Mouse (Mus musculus): ENCODE measurements at regions not wholly inside any gene's neighbourhood (a gene's known extent, or its start where the extent isn't known, plus 50 kb on each side); places are given as distances from the start of the nearest gene placed in this dataset.

- H3K27me3 ChIP-seq (replicated peaks): no peaks in the 10 kb centered on the region
- no peak for DNase-seq (ENCODE audit: extremely low read depth)
- no peaks in the 10 kb centered on the region for H3K79me2 ChIP-seq (replicated peaks; ENCODE audit: control insufficient read depth, extremely low read depth, insufficient read depth, poor library complexity, severe bottlenecking)
- no peak overlapping the region for H3K9ac ChIP-seq (ENCODE audit: insufficient read depth, low read depth)
- dilution Hi-C loops (cut with MboI; ENCODE audit: extremely low pct_ligation_motif_present, extremely low pct_unique_long_range_greater_than_20kb, low sequenced_read_pairs): no loop called here
- TF ChIP-seq MXI1 (IDR thresholded peaks at IDR 0.05; ENCODE audit: low read depth, low read length) (no peak), ZC3H11A (IDR thresholded peaks at IDR 0.05; ENCODE audit: low read depth, low read length) (no peak), E2F4 (IDR thresholded peaks at IDR 0.05; ENCODE audit: insufficient replicate concordance, low read depth, low read length) (no peak), ZNF384 (IDR thresholded peaks at IDR 0.05; ENCODE audit: low read depth, low read length) (no peak), POLR2A (IDR thresholded peaks at IDR 0.05; ENCODE audit: low read depth, low read length) (no peak), ZKSCAN1 (IDR thresholded peaks at IDR 0.05; ENCODE audit: borderline replicate concordance, low read depth, low read length) (no peak), MAZ (IDR thresholded peaks at IDR 0.05; ENCODE audit: low read depth, low read length) (no peak), MYC (IDR thresholded peaks at IDR 0.05; ENCODE audit: low read depth, low read length) (no peak)
- no peaks in the 10 kb centered on the region for H3K4me1 ChIP-seq (ENCODE audit: control insufficient read depth in 1 of 2, insufficient read depth in 2 of 2)
- no peak overlapping the region for H3K27ac ChIP-seq (ENCODE audit: insufficient read depth, low read depth)
- peak overlapping the region; percentile 17; the same call in 1 of the 2 replicates for H3K4me2 ChIP-seq (ENCODE audit: insufficient read depth, low read depth, poor library complexity, severe bottlenecking)
- in situ Hi-C loops (cut with MboI; ENCODE audit: low pct_ligation_motif_present, low pct_unique_long_range_greater_than_20kb, low sequenced_read_pairs): no loop called here
- no peaks in the 10 kb centered on the region for H3K36me3 ChIP-seq (replicated peaks in 1 of 2; ENCODE audit: control insufficient read depth in 1 of 2, insufficient read depth in 1 of 2, low read length in 1 of 2)
- no peak overlapping the region for H3K4me3 ChIP-seq (replicated peaks in 1 of 3; ENCODE audit: low read depth in 2 of 3, low read length in 2 of 3, poor library complexity in 1 of 3)
- H3K9me3 ChIP-seq (replicated peaks; ENCODE audit: low read length): no peaks in the 10 kb centered on the region
These were observed 581.6 kb upstream of the Gje1 start for GRCm38 (mm10) chr10:15299331-15300198.

GRCm38 (mm10) chr10:15297257-15297656 lies 579.2 kb upstream of the Gje1 start:
- H3K9ac ChIP-seq (ENCODE audit: insufficient read depth, low read depth): no peak overlapping the region
- no peaks in the 10 kb centered on the region for H3K4me1 ChIP-seq (ENCODE audit: control insufficient read depth in 1 of 2, insufficient read depth in 2 of 2)
- H3K4me3 ChIP-seq (replicated peaks in 1 of 3; ENCODE audit: low read depth in 2 of 3, low read length in 2 of 3, poor library complexity in 1 of 3): no peak overlapping the region
- dilution Hi-C loops (cut with MboI; ENCODE audit: extremely low pct_ligation_motif_present, extremely low pct_unique_long_range_greater_than_20kb, low sequenced_read_pairs) (no loop called here), in situ Hi-C loops (cut with MboI; ENCODE audit: low pct_ligation_motif_present, low pct_unique_long_range_greater_than_20kb, low sequenced_read_pairs) (no loop called here)
- H3K79me2 ChIP-seq (replicated peaks; ENCODE audit: control insufficient read depth, extremely low read depth, insufficient read depth, poor library complexity, severe bottlenecking): no peaks in the 10 kb centered on the region
- DNase-seq (ENCODE audit: extremely low read depth): no peak
- H3K27ac ChIP-seq (ENCODE audit: insufficient read depth, low read depth): no peak overlapping the region
- H3K27me3 ChIP-seq (replicated peaks): no peaks in the 10 kb centered on the region
- TF ChIP-seq EP300 (IDR thresholded peaks at IDR 0.05; ENCODE audit: low read length): no peak
- TF ChIP-seq MEF2A (IDR thresholded peaks at IDR 0.05; ENCODE audit: borderline replicate concordance, low read depth, low read length): no peak
- TF ChIP-seq E2F4 (IDR thresholded peaks at IDR 0.05; ENCODE audit: insufficient replicate concordance, low read depth, low read length): no peak
- TF ChIP-seq JUND (conservative IDR thresholded peaks at IDR 0.05; ENCODE audit: low read depth, low read length): no peak
- TF ChIP-seq HCFC1 (IDR thresholded peaks at IDR 0.05; ENCODE audit: low read depth, low read length): no peak
- no peak for TF ChIP-seq POLR2A (IDR thresholded peaks at IDR 0.05; ENCODE audit: low read depth, low read length)
- TF ChIP-seq CHD1 (IDR thresholded peaks at IDR 0.05; ENCODE audit: low read depth, low read length): no peak
- no peak for TF ChIP-seq UBTF (IDR thresholded peaks at IDR 0.05; ENCODE audit: low read depth, low read length)
- no peak for TF ChIP-seq MXI1 (IDR thresholded peaks at IDR 0.05; ENCODE audit: low read depth, low read length)
- TF ChIP-seq USF2 (conservative IDR thresholded peaks at IDR 0.05; ENCODE audit: low read depth, low read length): no peak
- TF ChIP-seq CTCF (conservative IDR thresholded peaks at IDR 0.05 in 1 of 2, IDR thresholded peaks at IDR 0.05 in 1 of 2; ENCODE audit: low read depth in 2 of 2, low read length in 2 of 2): no peak
- TF ChIP-seq MAZ (IDR thresholded peaks at IDR 0.05; ENCODE audit: low read depth, low read length): no peak
- TF ChIP-seq POLR2AphosphoS2 (IDR thresholded peaks at IDR 0.05; ENCODE audit: low read depth, low read length): no peak
- no peak for TF ChIP-seq PAX5 (IDR thresholded peaks at IDR 0.05; ENCODE audit: low read length)
- TF ChIP-seq RCOR1 (conservative IDR thresholded peaks at IDR 0.05; ENCODE audit: low read depth, low read length): no peak
- no peaks in the 10 kb centered on the region for H3K9me3 ChIP-seq (replicated peaks; ENCODE audit: low read length)
- no peaks in the 10 kb centered on the region for H3K36me3 ChIP-seq (replicated peaks in 1 of 2; ENCODE audit: control insufficient read depth in 1 of 2, insufficient read depth in 1 of 2, low read length in 1 of 2)
- no peak overlapping the region for H3K4me2 ChIP-seq (ENCODE audit: insufficient read depth, low read depth, poor library complexity, severe bottlenecking)
